Mouse (Mus musculus) kidney, adult 2 months (tissue): ENCODE results near the gene Sprr2f.

Experiments
- CTCF ChIP-seq: fragments of 200-500 bp; conservative IDR thresholded peaks from 2 replicates; pipeline ENCODE4 v1.5.1; 2011; ENCODE audit warnings: low read depth, mild to moderate bottlenecking, control low read depth, low read length, moderate library complexity, mixed read lengths; ENCODE audit not compliant: insufficient read depth, insufficient read length
- POLR2A ChIP-seq: fragments of 200-500 bp; IDR thresholded peaks from one replicate; pipeline ENCODE4 v1.6.1; 2011; ENCODE audit warnings: low read depth, low read length, control low read depth

- TF ChIP-seq CTCF (no peak), POLR2A (no peak)
These were observed 48.7 kb upstream of the Sprr2f start, which contains the start of gene Sprr2b for GRCm38 (mm10) chr3:92316320-92316719.
